Mouse (Mus musculus) cortical plate, adult 2 months (tissue): Measurements from ENCODE around the gene Fgfr2.

Experiments
- CTCF ChIP-seq: fragments of 200-500 bp; IDR thresholded peaks from 2 replicates; pipeline ENCODE4 v1.5.1; 2011; ENCODE audit warnings: mild to moderate bottlenecking, control low read depth, low read length; ENCODE audit not compliant: insufficient read depth; ENCODE audit errors: extremely low read depth
- POLR2A ChIP-seq: fragments of 200-500 bp; IDR thresholded peaks from 2 replicates; pipeline ENCODE4 v1.6.1; 2011; ENCODE audit warnings: mild to moderate bottlenecking, low read length, control low read depth; ENCODE audit not compliant: insufficient read depth; ENCODE audit errors: extremely low read depth

DNA sequence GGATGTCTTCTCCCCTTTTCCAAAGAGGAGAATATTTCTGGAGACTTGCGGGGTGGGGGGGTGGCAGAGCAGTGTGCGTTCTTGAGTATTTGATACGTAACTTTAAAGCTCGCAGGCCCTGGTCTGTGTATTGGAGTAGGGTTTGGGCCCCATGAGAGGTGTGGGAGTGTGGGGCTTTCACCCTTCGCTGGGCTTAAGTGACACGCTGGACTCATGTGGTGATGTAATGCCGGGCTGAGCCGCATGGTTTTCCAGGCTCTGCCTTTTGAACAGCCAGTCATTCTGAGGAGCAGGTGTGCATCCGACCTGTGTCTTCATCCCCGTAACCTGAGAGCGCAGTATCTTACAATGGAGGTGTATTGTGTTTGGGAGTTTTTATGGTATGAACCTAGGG, 2429.4 kb downstream of the Fgfr2 start:
- TF ChIP-seq CTCF: no peak
- TF ChIP-seq POLR2A: no peak
